Mouse (Mus musculus) cerebellum, adult 18-20 months (tissue): ENCODE results near the gene Bag6.
A peak's percentile ranks its signal among the peaks of the same experiment; 100 is the strongest.
"Not testable (repeated sequence)": the region's sequence is repeated elsewhere in the genome, so short reads cannot be mapped to it uniquely, and the experiment has no call there.

Source experiments
- DNase-seq, 2 experiments: peaks; one replicate each; pipeline ENCODE4 v3.0.0; 2021

Bag6 gene

DNA sequence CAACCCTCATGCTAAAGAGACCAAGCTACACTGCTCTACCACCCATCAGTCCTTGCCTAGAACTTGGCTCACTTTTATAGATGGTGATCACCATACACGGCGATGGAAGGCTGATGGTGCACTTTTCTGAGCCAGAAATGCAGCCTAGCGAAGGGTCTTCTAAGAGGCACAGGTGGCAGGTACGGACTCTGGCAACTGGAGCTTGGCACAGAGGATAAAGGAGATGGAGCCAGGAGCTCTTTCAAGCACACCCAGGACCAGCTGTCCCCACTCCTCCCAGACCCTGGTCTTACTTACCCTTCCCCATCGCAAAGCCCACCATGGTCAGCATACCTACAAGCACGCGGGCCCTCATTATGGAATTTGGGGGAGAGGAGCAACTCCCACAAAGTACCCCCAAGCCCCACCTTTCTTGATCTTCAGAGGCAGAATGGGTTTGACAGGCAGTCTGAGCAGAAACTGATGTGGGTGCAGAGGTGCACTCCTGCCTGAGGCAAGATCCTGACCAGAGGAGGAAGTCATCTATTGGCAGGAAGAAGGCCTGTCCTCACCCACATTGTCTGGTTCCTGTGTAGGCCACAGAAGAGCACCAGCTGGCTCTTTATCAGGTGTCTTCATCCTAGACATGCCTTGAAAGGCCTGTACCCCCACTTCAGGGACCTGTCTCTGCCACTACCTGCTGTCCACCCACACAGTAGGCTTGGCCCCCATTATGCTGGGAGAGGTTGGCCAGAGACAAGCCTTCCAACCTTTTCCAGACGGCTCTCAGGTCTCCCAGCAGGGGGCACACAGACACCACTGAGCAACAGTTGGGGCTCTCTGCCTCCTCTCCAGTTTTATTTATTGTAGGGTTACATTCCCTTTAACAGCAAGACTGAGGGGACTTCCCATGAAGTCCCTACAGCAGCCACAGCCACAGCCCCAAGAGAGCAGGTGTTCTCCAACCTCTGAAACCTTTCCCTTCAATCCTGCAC is 19.6 kb upstream of the Bag6 start, which contains the start of gene Ly6g5b:
Gene Ly6g5b (minus strand): TSS at position 383 of the 974 bp plus-strand sequence.
- DNase-seq = peak in 1 of 2 experiments; percentile 27

DNA sequence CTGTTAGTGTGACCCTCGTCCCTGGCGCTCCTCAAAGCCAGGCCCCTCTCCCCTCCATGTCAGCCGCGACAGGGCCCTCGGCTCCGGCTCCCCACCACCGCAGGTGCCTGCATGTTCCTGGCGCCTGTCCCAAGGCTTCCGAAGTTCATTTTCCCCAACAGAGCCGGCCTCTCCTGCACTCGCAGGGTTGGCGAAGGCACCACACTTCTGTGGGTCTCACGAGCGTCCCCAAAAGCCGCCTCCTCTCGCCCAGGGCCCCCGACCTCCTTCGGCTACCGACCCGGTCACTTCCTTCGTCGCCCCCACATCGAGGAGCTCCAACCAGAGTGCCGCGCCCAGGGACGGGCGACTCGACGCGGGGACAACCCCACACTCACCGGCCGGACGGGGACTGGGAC is 14.2 kb upstream of the Bag6 start:
- DNase-seq = no peak

DNA sequence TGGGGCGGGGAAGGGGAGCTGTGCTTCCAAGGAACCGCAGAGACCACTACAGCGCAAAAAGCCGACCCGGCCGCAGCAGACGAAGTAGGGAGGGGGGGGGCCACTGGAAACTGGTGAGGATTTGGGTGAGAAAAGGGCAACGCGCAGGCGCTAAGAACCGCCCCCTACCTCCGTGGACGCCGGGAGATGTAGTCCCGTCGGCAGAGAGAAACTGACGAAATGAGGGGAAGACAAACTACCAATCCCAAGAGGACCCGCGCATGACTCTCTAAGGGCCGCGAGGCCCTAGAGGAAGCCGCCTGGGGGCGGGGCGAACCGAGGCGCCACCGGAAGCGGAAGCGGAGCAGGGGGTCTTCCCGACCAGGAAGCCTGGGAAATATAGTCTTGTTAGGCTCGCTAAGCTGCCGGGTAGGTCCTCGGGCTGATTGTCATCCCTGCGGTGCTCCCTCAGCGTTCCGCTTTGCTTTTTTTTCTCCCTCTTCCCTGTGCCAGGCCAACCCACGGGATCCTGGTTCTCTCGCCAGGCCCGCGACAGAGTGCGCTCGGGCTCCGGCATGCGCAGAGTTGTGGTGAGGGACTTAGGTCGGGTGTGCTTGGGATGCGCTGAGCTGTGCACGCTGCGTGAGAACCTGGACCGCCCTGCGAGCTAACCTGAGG is 13.7 kb upstream of the Bag6 start, which contains the start of gene Gpank1:
Gene Gpank1 (plus strand): TSS at position 313 of the 657 bp plus-strand sequence.
- peak; percentile 97 to 99 for DNase-seq

DNA sequence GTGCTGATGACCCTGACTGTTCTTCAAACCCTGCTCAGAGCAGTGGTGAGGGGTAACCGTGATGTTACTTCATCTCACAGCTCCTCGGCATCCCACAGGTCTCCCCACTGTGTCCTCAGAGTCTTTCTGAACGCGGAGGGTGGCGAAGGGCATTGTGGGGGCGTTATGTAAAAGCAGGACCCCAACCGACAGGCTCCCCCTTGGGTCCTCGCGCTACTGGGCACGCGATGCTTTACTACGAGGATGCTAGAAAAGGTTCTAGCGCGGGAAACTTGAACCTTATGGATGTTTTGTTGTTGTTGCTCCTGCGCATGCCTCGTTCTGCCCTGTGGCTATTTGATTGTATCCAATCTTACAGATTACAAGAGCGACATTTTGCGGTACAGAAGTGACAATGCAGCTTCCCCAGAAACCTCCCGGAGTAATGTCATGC is 13.1 kb upstream of the Bag6 start, which contains the start of gene Csnk2b:
Gene Csnk2b (minus strand): TSS at position 183 of the 433 bp plus-strand sequence.
- peak; percentile 73 to 77 for DNase-seq

DNA sequence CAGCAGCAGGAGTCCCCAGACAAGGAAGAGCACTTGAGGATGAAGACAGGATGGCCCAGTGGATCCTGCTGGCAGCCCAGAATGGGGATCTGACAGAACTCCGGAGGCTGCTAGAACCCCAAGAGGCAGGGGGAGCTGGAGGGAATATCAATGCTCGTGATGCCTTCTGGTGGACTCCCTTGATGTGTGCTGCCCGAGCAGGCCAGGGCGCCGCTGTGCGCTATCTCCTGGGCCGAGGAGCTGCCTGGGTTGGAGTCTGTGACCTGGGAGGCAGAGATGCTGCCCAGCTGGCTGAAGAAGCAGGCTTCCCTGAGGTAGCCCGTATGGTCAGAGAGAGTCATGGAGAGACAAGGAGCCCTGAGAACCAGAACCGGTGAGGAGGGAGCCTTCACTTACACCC is 11.7 kb upstream of the Bag6 start:
- not testable (repeated sequence) for DNase-seq

DNA sequence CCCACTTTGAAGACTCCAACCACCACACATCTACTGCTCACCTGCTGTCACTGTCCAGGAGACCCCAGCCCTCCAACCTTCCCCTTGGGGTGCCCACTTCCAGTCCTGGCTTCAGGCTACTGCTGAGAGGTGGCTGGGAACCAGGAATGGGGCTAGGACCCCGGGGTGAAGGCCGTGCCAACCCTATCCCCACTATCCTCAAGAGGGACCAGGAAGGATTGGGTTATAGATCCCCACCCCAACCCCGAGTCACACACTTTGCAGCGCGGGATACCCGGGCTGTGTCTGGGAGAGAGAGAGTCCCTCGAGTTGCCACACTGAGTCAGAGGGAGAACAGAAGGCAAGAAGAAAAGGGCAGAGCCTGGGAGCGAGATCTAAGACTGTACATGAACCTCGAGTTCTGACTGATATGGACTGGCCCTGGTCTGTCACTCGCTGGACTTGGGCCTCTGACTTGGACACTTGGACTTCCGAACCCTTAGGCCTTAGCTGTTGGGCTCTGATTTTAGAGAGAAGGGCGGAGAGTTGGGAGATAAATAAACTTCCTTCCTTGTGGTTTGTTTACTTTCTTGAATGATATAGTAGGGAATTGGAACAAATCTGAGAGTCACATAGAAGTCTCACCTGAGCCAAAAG is 10.6 kb upstream of the Bag6 start:
- DNase-seq = not testable (repeated sequence)

DNA sequence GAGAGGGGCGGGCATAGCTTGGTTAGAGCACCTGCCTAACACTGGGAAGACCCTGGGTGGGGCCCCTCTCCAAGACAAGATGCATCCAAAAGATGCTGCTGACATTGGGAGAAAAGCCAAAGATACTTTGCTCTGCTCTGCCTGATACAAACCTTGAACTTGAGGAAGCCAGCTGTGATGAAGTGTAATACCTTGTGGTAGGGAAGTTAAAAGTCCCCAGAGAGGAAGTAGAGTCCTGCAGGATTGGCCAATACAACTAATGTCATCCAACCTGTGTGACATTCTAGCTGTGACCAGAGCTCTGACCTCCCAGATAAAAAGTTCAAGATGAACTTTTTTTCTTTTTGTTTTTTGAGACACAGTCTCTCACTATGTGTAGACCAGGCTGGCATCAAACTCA is 9.9 kb upstream of the Bag6 start:
- no peak for DNase-seq

DNA sequence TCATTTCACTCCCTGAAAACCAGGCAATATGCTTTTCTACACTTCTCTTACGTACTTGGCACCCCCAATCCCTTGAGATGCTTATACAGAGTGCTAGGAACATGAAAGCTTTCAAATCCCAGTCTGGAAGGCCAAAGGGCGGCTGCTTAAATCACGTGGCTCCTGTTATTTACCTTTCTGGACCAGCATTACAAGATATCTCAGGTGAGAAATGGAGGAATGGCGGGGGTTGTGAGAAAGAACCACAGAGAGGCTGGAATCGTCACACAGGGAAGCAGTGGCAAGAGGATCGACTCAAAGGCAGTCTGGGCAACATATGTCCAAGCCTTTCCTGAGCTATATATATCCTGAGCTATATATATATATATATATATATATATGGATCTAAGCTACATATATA is 9.4 kb upstream of the Bag6 start:
- no peak for DNase-seq

DNA sequence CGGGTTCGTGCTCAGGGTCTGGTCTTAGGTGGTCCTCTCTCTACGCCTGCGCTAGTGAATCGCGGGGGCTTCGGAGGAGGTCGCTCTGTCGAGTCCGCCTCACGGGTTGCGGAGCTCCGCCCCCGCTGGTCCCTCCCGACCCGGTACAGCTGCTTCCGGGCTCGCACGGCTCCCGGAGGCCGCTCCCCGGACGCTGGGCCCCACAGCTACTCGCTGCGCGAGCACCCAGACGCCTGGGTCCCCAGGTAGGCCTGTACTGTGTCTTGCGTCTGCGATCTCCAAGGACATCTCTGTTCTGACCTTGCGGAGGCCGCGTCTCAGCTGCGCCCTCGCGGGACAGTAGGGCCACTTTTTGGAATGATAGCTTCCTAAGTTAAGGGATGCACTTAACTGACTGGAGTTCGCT is 8.8 kb upstream of the Bag6 start, which contains the start of gene D17H6S53E:
Gene D17H6S53E (plus strand): TSS at position 168 of the 406 bp plus-strand sequence.
- DNase-seq = peak; percentile 69 to 75

DNA sequence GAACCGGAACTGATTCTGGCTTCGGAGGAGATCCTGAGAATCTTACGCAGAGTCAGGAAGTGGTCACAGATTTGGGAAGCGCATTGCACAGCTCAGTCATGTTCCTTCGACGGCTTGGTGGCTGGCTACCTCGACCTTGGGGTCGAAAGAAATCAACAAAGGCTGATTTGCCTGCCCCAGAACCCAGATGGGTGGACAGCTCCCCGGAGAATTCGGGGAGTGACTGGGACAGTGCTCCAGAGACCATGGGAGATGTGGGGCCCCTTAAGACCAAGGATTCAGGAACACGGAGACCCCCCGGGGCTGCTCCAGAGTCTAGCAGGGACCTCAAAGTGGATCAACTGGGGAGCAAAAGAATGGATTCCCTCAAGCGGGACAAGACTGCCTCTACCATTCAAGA is 8.0 kb upstream of the Bag6 start:
- no peak for DNase-seq

DNA sequence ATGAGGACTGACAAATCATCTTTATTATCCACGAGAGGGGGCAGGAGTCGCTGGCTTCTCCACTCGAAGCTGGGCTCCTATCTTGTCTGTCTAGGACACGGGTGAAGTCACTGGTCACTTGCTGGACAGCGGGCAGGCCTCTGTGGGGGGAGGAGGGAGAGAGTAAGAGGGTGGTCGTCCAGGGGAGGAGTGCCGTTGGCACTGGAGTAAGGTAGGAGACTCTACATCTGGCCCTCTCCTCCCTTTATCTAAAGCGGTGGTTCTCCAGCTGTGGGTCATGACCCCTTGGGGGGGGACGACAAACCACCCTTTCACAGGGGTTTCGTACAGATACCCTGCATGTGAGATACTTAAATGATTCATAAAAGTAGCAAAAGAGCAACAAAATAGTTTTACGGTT is 6.0 kb upstream of the Bag6 start:
- no peak for DNase-seq

DNA sequence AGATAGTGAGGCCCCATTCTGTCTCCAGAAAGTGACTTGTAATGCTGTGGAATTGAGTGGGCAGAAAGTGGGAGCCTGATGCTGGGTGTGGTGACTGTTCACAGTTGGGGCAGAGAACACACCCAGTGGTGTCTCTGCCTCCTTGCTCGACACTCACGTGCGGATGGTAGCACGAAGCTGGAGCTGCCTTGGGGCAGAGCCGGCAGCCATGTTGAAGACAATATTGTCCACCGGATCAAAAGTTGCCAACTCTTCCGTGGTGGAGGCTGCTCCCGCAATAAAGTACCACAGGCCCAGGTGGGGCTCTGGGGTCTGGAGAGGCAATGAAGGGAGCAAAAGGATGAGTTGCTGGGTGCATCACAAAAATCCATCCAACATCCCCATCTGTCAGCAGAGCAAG is 3.9 kb upstream of the Bag6 start:
- no peak for DNase-seq

DNA sequence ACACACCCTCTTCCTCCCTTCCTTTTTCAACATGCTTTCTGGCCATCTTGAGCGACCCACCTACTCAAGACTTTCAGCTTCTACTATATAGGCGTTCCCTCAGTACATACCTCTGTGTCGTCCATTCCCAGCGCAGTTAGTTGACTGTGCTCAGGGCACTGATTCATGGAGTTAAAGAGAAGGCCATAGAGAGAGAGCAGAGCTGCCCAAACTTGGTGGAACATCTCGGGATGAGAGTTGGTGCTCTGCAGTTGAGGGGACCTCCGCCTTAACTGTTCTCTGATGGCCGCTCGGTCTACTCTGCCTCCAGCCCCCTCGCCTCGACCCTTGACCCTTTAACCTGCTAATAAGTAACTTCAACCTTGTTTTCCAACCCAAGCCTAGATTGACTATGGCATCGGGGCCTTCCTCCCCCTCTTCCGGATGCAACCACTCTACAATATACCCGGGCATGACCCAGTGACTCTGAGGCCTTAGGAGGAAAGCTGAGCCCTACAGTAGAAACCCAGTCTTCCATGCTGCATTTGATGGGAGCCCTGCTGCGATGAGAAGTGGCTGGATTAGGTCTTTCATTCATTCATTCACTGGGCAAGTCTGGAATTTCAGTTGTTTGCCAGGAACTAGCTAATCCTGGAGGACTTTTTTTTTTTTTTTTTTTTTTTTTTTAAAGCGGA is 3.3 kb upstream of the Bag6 start, which contains the start of gene Apom:
Gene Apom (minus strand): TSS at position 551 of the 674 bp plus-strand sequence.
- no peak for DNase-seq

DNA sequence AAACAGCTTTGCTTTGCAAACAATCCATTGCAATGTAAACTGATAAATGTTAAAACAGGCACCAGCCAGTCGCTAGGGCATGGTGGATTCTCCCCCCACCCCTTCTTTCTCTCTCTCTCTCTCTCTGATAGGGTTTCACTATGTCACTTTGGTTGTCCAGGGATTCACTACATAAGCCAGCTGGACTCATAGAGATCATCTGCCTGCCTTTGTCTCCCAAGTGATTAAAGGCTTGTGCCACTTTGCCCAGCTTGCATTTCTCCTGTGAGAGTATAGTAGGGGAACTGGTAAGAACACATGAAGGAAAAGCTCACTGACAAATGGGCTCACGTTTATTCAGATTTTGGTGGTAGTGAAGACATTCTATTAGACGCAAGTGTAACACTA is 2.8 kb upstream of the Bag6 start:
- no peak for DNase-seq

DNA sequence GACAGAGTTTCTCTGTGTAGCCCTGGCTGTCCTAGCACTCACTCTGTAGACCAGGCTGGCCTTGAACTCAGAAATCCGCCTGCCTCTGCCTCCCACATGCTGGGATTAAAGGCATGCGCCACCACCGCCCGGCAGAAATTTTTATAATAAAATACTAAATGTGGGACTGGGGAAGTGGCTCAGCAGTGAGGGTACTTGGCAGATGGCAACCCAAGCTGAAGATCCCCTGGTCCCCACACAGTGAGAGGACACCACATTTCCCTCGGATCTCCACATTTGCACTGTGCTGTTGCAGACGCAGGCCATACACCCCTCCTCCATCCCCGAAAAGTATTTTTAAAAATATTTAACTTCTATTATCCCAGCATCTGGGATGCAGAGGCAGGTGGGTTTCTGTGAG is 1.5 kb upstream of the Bag6 start:
- DNase-seq = no peak

DNA sequence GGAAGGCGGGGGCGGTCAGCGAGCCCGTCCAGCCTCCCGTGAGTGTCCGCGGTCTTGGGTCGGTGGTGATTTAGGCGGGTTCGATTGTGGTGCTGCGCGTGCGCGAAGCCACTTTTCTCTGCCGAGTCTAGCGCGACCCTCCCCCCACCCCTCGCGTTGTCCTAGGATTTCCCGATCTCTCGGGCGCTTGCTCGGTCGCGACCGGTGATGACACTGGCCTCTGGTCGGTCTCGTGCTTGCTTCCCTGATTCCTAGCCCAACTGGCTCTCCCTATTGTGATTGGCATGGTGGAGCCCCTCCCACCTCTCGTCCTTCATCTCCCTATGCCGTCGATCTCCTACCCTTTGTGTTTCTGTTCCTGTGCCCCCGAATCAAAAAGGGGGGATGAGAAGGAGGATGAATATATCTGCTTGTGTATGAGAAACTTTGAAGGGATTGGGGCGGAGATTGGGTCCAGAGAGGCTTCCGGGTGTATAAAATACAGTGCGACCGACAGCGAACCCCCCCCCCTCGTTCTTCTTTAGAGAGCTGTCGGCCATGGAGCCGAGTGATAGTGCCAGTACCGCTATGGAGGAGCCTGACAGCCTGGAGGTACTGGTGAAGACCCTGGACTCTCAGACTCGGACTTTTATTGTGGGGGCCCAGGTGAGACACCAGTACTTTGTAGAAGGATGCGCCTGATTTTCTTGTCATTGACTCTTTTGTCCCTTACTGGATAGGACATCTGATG is 778 bp downstream of the Bag6 start:
- DNase-seq = peak in 1 of 2 experiments; percentile 55

DNA sequence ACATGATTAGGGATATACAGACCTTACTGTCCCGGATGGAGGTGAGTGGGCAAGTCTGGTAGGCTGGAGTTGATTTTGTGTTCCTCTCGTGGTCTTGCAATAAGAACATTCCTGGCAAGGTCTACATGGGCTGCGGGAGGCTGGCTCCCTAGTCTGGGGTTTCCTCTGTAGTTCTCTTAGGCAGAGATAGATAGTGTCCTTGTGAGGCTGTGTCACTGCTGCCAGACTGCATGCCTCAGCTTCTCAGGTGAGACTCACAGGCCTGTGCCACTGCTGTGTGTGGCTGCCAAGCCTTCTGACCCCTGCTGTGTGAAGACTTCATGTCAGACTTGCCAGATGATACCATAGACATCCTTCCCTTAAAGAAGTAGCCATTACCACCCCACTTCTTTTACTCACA is 4.3 kb downstream of the Bag6 start:
- no peak for DNase-seq

DNA sequence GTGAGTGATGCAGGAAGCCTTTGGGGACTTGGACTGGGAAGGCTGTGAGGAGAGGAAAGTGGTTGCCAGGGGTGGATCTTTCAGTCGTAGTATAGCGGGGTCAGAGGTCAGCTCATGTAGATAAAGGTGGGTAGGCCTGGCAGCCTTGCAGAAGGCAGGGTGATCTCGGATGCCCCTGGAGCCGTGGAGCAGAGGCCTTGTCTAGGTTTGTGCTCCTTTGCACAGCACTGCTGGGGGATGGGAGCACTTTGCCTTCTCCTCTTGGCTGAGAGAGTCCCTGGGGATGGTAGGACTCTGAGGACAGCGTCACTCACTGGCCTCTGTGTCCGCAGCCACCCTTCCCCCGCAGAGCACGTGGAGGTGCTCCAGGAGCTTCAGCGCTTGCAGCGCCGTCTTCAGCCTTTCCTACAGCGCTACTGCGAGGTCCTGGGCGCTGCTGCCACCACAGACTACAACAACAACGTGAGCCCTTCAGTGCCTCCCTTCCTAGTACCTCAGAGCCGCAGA is 5.6 kb downstream of the Bag6 start:
- no peak for DNase-seq

DNA sequence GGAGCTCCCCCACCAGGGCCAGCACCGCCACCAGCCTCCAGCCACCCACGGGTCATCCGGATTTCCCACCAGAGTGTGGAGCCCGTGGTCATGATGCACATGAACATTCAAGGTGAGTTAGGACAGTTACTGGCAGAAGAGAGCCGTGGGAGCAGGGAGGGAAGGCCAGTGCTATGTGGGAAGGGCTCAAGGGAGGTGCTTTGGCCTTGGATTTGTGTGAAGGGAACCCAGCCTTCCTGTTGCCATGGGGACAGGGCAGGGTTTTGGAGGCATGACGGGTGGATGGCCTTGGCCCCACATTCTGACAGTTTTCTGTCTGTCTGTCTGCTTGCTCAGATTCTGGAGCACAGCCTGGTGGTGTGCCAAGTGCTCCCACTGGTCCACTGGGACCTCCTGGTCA is 7.0 kb downstream of the Bag6 start:
- DNase-seq = no peak

DNA sequence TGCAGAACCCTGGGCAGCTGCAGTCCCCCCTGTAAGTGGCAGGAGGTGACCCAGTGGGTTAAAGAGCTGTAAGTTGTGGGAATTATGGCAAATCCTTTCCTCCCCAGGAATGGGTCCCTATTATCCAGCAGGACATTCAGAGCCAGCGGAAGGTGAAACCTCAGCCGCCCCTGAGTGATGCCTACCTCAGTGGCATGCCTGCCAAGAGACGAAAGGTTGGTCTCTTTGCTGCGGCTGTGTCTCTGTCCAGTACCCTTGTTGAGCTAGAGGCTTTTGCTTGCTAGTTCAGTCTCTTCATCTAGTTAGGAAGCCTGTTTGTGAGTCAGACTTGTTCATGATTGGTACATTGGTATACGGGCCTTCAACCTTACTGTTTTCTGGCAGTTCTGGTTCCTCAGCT is 11.2 kb downstream of the Bag6 start:
- DNase-seq = no peak

DNA sequence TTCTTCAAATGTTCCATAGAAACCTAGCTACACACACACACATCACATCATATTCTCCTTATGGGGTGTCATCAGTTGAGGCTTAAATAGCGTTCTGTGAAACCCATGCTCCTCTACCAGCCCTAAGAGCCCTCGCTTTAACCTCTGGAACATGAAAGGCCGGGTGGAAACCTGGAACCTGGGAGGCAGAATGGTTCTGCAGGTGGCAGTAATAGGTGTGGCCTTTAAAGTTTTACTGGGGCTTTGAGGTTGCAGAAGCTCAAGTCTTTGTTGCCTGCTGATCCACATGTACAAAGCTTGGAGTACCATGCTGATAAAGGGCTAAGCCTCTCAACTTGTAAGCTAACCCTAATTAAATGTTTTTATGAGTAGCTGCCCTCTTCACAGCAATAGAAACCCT is 12.4 kb downstream of the Bag6 start:
- DNase-seq = no peak
